Mouse (Mus musculus): ENCODE data around the gene Plcg1. TPM values are rescaled to one million over a fixed set of nuclear protein-coding genes. Genes with fewer than 3 reads are reported as not detected.
A peak's percentile ranks its signal among the peaks of the same experiment; 100 is the strongest.

The Plcg1 gene
- polyA plus RNA-seq, 1 experiment from 2014 or later: 32.5 TPM

DNA sequence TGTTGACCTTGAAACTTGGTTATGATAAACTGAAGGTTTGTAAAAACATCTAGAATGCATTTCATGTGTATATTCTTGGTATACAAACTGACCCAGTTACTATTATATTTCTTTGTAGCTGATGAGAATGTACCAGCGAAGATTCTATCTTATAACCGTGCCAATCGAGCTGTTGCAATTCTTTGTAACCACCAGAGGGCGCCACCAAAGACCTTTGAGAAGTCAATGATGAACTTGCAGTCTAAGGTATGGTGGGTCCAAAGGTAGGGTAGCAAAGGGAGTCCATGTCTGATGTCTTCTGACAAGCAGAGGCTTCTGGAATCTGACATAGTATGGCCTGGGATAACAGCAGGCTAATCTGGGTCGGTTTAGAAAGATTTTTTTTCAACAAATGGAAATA is 13.8 kb upstream of the Plcg1 start:
- Histone ChIP-seq H3K27ac (no peak overlapping the region), H3K4me1 (replicated peaks; ENCODE audit: insufficient read depth, low read length) (no peaks in the 10 kb centered on the region), H3K4me2 (ENCODE audit: low read length) (no peak overlapping the region), H3K36me3 (ENCODE audit: insufficient read depth, low read length) (peaks cover 72% of the 10 kb centered on the region), H3K4me3 (replicated peaks; ENCODE audit: low read depth, low read length) (no peak overlapping the region), H3K9me3 (replicated peaks; ENCODE audit: low read length) (no peaks in the 10 kb centered on the region), H3K9ac (ENCODE audit: low read depth, low read length) (no peak overlapping the region), H3K27me3 (ENCODE audit: insufficient read depth, low read length) (no peaks in the 10 kb centered on the region)
- WGBS: 75% methylated on average over 5 of the region's 5 CpGs
- DNase-seq (ENCODE audit: low spot score) (peak; percentile 72), ATAC-seq (replicated peaks; ENCODE audit: low FRiP score, low read depth) (no peak)
- TF ChIP-seq CTCF (IDR thresholded peaks at IDR 0.05; ENCODE audit: low read depth): peak; percentile 81

DNA sequence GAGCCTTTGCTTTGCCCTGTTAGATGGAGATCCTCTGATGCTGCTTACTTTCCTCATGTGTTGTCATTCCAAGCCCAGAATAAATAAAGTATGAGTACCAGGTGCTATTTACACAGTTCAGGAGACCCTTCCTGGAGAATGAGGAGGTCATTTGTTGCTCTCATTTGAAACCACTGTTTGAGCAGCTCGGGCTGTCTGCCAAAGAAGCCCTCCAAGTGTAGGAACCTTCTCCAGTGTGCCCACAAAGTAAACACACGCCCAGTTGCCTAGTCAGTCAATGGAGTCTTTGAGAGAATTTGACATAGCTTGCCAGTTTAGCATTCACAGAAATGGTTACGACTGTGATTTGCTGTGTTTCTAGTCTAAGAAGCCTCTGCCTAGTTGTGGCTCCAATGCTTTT is 12.3 kb upstream of the Plcg1 start:
- H3K9ac ChIP-seq (ENCODE audit: low read depth, low read length): no peak overlapping the region
- H3K4me1 ChIP-seq (replicated peaks; ENCODE audit: insufficient read depth, low read length): no peaks in the 10 kb centered on the region
- H3K4me2 ChIP-seq (ENCODE audit: low read length): no peak overlapping the region
- whole genome bisulfite sequencing: 89% methylated on average over 3 of the region's 3 CpGs
- DNase-seq (ENCODE audit: low spot score) (no peak), ATAC-seq (replicated peaks; ENCODE audit: low FRiP score, low read depth) (no peak)
- TF ChIP-seq CTCF (IDR thresholded peaks at IDR 0.05; ENCODE audit: low read depth): no peak
- no peak overlapping the region for H3K27ac ChIP-seq
- H3K9me3 ChIP-seq (replicated peaks; ENCODE audit: low read length): no peaks in the 10 kb centered on the region
- H3K4me3 ChIP-seq (replicated peaks; ENCODE audit: low read depth, low read length): no peak overlapping the region
- H3K27me3 ChIP-seq (ENCODE audit: insufficient read depth, low read length): no peaks in the 10 kb centered on the region
- H3K36me3 ChIP-seq (ENCODE audit: insufficient read depth, low read length): peaks cover 76% of the 10 kb centered on the region

DNA sequence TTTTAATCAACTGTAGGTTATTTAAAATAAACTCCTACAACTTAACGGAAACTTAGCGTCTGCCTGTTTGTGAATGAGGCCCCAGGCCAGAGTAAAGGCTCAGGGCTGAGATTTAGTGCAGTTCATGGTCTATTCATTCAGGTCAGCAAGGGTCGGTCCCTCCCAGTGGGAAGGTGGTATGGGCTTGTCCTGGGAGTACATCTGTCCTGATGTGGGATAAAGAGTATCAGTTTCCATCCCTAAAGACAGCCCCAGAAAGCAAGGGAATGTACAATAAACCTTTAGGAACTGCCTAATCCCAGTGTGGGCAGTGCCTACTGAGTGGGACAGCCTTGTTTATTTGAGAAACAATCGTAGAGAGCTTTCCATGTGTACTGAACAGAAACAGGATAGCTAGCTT is 8.4 kb upstream of the Plcg1 start:
- TF ChIP-seq CTCF (IDR thresholded peaks at IDR 0.05; ENCODE audit: low read depth): no peak
- H3K9ac ChIP-seq (ENCODE audit: low read depth, low read length): no peak overlapping the region
- 38% methylated on average over 4 of the region's 4 CpGs for WGBS
- no peak overlapping the region for H3K27ac ChIP-seq
- H3K36me3 ChIP-seq (ENCODE audit: insufficient read depth, low read length): peaks cover 58% of the 10 kb centered on the region
- no peaks in the 10 kb centered on the region for H3K4me1 ChIP-seq (replicated peaks; ENCODE audit: insufficient read depth, low read length)
- H3K4me2 ChIP-seq (ENCODE audit: low read length): no peak overlapping the region
- H3K27me3 ChIP-seq (ENCODE audit: insufficient read depth, low read length): no peaks in the 10 kb centered on the region
- DNase-seq (ENCODE audit: low spot score) (peak; percentile 52), ATAC-seq (replicated peaks; ENCODE audit: low FRiP score, low read depth) (no peak)
- no peak overlapping the region for H3K4me3 ChIP-seq (replicated peaks; ENCODE audit: low read depth, low read length)
- no peaks in the 10 kb centered on the region for H3K9me3 ChIP-seq (replicated peaks; ENCODE audit: low read length)

DNA sequence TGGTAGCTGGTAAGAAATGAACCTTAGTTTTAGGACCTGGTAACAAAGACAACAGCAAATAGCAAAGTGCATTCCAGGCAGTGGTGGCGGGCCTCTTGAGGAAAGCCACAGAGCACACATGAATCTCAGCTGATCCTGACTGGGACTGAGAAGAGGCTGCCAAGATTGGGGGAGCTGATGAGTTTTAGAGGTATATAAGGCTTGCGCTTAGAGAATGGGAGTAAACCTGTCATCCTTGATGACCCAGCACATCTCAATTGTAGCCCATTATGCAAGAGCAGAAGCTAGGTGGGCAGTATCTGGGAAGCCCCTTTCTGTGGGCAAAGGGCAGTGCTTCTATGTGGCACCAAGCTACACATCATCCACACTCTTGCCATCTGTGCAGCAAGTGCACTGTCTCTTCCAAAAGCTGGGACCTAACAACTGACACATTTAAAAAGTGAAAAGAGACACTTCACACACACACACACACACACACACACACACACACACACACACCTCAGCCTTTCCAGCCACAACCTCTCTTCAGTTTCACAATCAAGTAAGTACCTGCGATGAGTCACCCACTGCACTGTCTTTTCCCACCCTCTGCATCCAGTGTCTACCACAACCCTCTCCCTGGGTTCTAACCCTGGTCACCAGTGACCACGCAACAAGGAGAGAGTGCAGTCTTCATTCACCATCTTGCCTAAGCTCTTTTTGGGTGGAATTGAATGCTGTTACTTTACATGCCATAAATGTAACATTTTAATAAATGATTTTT is 7.3 kb upstream of the Plcg1 start:
- Histone ChIP-seq H3K4me3 (replicated peaks; ENCODE audit: low read depth, low read length) (no peak overlapping the region), H3K9ac (ENCODE audit: low read depth, low read length) (no peak overlapping the region), H3K27ac (no peak overlapping the region), H3K4me1 (replicated peaks; ENCODE audit: insufficient read depth, low read length) (no peaks in the 10 kb centered on the region), H3K36me3 (ENCODE audit: insufficient read depth, low read length) (peaks cover 48% of the 10 kb centered on the region), H3K9me3 (replicated peaks; ENCODE audit: low read length) (no peaks in the 10 kb centered on the region), H3K27me3 (ENCODE audit: insufficient read depth, low read length) (no peaks in the 10 kb centered on the region), H3K4me2 (ENCODE audit: low read length) (no peak overlapping the region)
- no peak for TF ChIP-seq CTCF (IDR thresholded peaks at IDR 0.05; ENCODE audit: low read depth)
- ATAC-seq (replicated peaks; ENCODE audit: low FRiP score, low read depth) (no peak), DNase-seq (ENCODE audit: low spot score) (no peak)
- WGBS: 89% methylated on average over 4 of the region's 4 CpGs

DNA sequence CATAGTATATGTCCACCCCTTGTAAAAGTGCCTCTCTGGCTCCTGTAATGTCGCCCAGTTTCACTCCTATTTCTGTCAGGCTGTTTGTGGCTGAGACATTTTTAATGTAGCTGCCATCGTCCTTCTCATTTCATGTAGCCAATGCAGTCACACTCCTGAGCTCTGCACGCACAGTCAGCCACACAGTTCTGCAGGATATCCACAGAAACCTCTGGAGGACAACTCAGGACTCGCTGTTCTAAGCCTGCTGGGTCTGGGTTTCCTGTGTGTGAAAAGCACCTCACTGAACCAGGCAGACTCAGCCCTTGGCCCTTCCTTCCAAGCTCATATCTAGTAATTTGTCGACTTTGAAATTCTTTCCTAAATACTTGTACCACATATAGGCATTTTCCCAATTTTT is 6.6 kb upstream of the Plcg1 start:
- Histone ChIP-seq H3K4me3 (replicated peaks; ENCODE audit: low read depth, low read length) (no peak overlapping the region), H3K4me1 (replicated peaks; ENCODE audit: insufficient read depth, low read length) (no peaks in the 10 kb centered on the region), H3K4me2 (ENCODE audit: low read length) (no peak overlapping the region), H3K9me3 (replicated peaks; ENCODE audit: low read length) (no peaks in the 10 kb centered on the region), H3K27ac (no peak overlapping the region), H3K9ac (ENCODE audit: low read depth, low read length) (no peak overlapping the region), H3K27me3 (ENCODE audit: insufficient read depth, low read length) (no peaks in the 10 kb centered on the region), H3K36me3 (ENCODE audit: insufficient read depth, low read length) (peaks cover 41% of the 10 kb centered on the region)
- TF ChIP-seq CTCF (IDR thresholded peaks at IDR 0.05; ENCODE audit: low read depth): no peak
- ATAC-seq (replicated peaks; ENCODE audit: low FRiP score, low read depth) (no peak), DNase-seq (ENCODE audit: low spot score) (no peak)
- 82% methylated on average over 5 of the region's 5 CpGs for WGBS

DNA sequence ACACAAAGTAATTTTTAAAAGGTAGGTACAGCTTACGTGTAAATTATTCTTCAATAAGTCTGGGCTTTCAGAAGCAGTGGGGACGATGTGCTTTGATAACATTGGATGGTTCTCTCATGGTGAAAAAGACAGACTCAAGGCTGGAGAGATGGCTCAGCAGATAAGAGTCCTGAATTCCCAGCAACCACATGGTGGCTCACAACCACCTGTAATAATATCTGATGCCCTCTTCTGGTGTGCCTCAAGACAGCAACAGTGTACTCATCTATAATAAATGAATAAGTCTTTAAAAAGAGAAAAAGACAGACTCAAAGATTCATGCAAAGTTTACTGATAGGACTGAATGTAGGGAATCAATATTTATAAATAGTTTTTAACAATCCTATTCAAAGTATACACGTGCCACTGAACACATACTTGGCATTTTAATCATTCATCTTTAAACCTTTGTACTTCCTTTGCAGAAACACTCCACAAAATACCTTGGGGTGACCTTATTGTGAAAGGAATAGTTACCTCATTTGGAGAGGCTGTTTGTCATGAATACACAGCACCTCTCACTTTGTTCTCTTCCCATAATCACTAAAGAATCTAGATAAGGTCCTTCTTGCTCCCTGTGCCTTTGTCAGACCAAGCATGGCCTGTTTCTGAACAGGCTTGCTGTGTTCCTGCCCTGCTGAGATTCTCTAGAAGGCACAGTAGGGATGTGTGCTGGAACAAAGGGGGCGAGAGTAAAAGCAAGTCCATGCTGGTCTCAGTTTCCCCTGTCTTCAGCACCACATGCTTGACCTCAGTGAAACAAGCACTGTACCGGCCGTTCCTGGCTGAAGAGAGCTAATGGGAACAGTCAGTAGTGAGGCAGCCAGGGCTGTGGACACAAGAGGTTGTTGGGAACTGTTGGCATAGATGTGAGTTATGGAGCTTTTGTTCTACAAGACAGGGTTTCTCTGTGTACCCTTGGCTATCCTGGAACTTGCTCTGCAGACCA is 4.9 kb upstream of the Plcg1 start:
- WGBS: 88% methylated on average over 6 of the region's 6 CpGs
- DNase-seq (ENCODE audit: low spot score) (no peak), ATAC-seq (replicated peaks; ENCODE audit: low FRiP score, low read depth) (no peak)

More for the DNA sequence above, 4.9 kb upstream of the Plcg1 start:
- peak; percentile 32; the same call in 1 of the 2 replicates for TF ChIP-seq CTCF (IDR thresholded peaks at IDR 0.05; ENCODE audit: low read depth)
- peaks cover 27% of the 10 kb centered on the region for H3K36me3 ChIP-seq (ENCODE audit: insufficient read depth, low read length)
- H3K9ac ChIP-seq (ENCODE audit: low read depth, low read length): no peak overlapping the region
- no peak overlapping the region for H3K4me2 ChIP-seq (ENCODE audit: low read length)
- peaks cover 4% of the 10 kb centered on the region; the same call in 1 of the 2 replicates for H3K4me1 ChIP-seq (replicated peaks; ENCODE audit: insufficient read depth, low read length)
- H3K4me3 ChIP-seq (replicated peaks; ENCODE audit: low read depth, low read length): no peak overlapping the region
- no peak overlapping the region for H3K27ac ChIP-seq
- H3K9me3 ChIP-seq (replicated peaks; ENCODE audit: low read length): no peaks in the 10 kb centered on the region
- no peaks in the 10 kb centered on the region for H3K27me3 ChIP-seq (ENCODE audit: insufficient read depth, low read length)
